Mouse (Mus musculus) CH12.LX (cell line): ENCODE results near the gene 1700017B05Rik. TPM values are rescaled to one million over a fixed set of nuclear protein-coding genes. Genes with fewer than 3 reads are reported as not detected.

Source experiments
- DNase-seq: peaks from one replicate; pipeline ENCODE4 v3.0.0-alpha.2; 2013; ENCODE audit errors: extremely low read depth
- H3K27ac ChIP-seq: 2 replicates; pipeline ENCODE4 v1.5.1; 2012; ENCODE audit warnings: low read depth, mild to moderate bottlenecking, control low read depth, moderate library complexity; ENCODE audit not compliant: insufficient read depth
- H3K27me3 ChIP-seq: replicated peaks from 2 replicates; pipeline ENCODE3; 2012; ENCODE audit warnings: inconsistent platforms
- H3K36me3 ChIP-seq, 2 experiments: replicated peaks in 1 of 2; 2 replicates each; pipeline versions ENCODE3 to v1.6.1; 2012; ENCODE audit warnings: inconsistent platforms in 1 of 2, low read length in 1 of 2, mild to moderate bottlenecking in 1 of 2, mixed read lengths in 1 of 2, moderate library complexity in 1 of 2; ENCODE audit not compliant: control insufficient read depth in 1 of 2, insufficient read depth in 1 of 2
- H3K4me1 ChIP-seq, 2 experiments: 2 replicates each; pipeline ENCODE4 v1.6.1; 2012; ENCODE audit warnings: inconsistent platforms in 1 of 2, moderate library complexity in 1 of 2; ENCODE audit not compliant: insufficient read depth in 2 of 2, control insufficient read depth in 1 of 2
- H3K4me2 ChIP-seq: 2 replicates; pipeline ENCODE4 v1.6.1; 2012; ENCODE audit warnings: low read depth, mild to moderate bottlenecking, control low read depth; ENCODE audit not compliant: poor library complexity, insufficient read depth, severe bottlenecking
- H3K4me3 ChIP-seq, 3 experiments: fragments of 150-350 bp in 1 of 3; sonication (generic) in 1 of 3; replicated peaks in 1 of 3; 2 replicates each; pipeline versions ENCODE3 to v1.5.1; 2011 to 2012; ENCODE audit warnings: low read depth in 2 of 3, low read length in 2 of 3, mild to moderate bottlenecking in 2 of 3, moderate library complexity in 2 of 3, control low read depth in 1 of 3, improper control_type of control experiment in 1 of 3, inconsistent platforms in 1 of 3, mixed read lengths in 1 of 3; ENCODE audit not compliant: poor library complexity in 1 of 3
- H3K79me2 ChIP-seq: replicated peaks from 2 replicates; pipeline ENCODE4 v1.6.1; 2012; ENCODE audit warnings: mild to moderate bottlenecking, moderate library complexity; ENCODE audit not compliant: control insufficient read depth, poor library complexity, insufficient read depth, severe bottlenecking; ENCODE audit errors: extremely low read depth
- H3K9ac ChIP-seq: 2 replicates; pipeline ENCODE4 v1.6.1; 2012; ENCODE audit warnings: low read depth, mild to moderate bottlenecking, control low read depth, moderate library complexity; ENCODE audit not compliant: insufficient read depth
- H3K9me3 ChIP-seq: replicated peaks from 2 replicates; pipeline ENCODE3; 2012; ENCODE audit warnings: low read length, inconsistent platforms, mixed read lengths
- BHLHE40 ChIP-seq: IDR thresholded peaks from 2 replicates; pipeline ENCODE4 v1.6.1; 2011; ENCODE audit warnings: mild to moderate bottlenecking, low read depth, low read length, improper control_type of control experiment
- CHD1 ChIP-seq: IDR thresholded peaks from 2 replicates; pipeline ENCODE4 v1.6.1; 2012; ENCODE audit warnings: low read depth, low read length, improper control_type of control experiment, inconsistent platforms
- CHD2 ChIP-seq: IDR thresholded peaks from 2 replicates; pipeline ENCODE4 v1.6.1; 2011; ENCODE audit warnings: low read length, improper control_type of control experiment
- ELF1 ChIP-seq: IDR thresholded peaks from 2 replicates; pipeline ENCODE4 v1.6.1; 2014; ENCODE audit warnings: low read depth, mild to moderate bottlenecking, inconsistent platforms, low read length, improper control_type of control experiment
- EP300 ChIP-seq: IDR thresholded peaks from 2 replicates; pipeline ENCODE4 v1.6.1; 2011; ENCODE audit warnings: low read length, improper control_type of control experiment
- GABPA ChIP-seq: IDR thresholded peaks from 2 replicates; pipeline ENCODE4 v1.6.1; 2012; ENCODE audit warnings: low read depth, low read length, improper control_type of control experiment, inconsistent platforms; ENCODE audit not compliant: insufficient replicate concordance
- HCFC1 ChIP-seq: IDR thresholded peaks from 2 replicates; pipeline ENCODE4 v1.6.1; 2012; ENCODE audit warnings: low read depth, mild to moderate bottlenecking, inconsistent platforms, low read length, improper control_type of control experiment
- IRF4 ChIP-seq: IDR thresholded peaks from 2 replicates; pipeline ENCODE4 v1.6.1; 2014; ENCODE audit warnings: low read depth, mild to moderate bottlenecking, inconsistent platforms, low read length, improper control_type of control experiment
- JUN ChIP-seq: IDR thresholded peaks from 2 replicates; pipeline ENCODE4 v1.6.1; 2011; ENCODE audit warnings: low read depth, mild to moderate bottlenecking, low read length, improper control_type of control experiment, moderate library complexity; ENCODE audit not compliant: insufficient read depth
- JUND ChIP-seq: conservative IDR thresholded peaks from 2 replicates; pipeline ENCODE4 v1.6.1; 2011; ENCODE audit warnings: low read depth, low read length, improper control_type of control experiment
- KAT2A ChIP-seq: IDR thresholded peaks from 2 replicates; pipeline ENCODE4 v1.6.1; 2012; ENCODE audit warnings: low read length, improper control_type of control experiment, inconsistent platforms; ENCODE audit not compliant: insufficient replicate concordance
- MAFK ChIP-seq: IDR thresholded peaks from 2 replicates; pipeline ENCODE4 v1.6.1; 2011; ENCODE audit warnings: low read length, improper control_type of control experiment; ENCODE audit not compliant: insufficient replicate concordance
- MAX ChIP-seq: IDR thresholded peaks from 2 replicates; pipeline ENCODE4 v1.6.1; 2011; ENCODE audit warnings: low read length, improper control_type of control experiment
- MAZ ChIP-seq: IDR thresholded peaks from 2 replicates; pipeline ENCODE4 v1.6.1; 2012; ENCODE audit warnings: low read depth, mild to moderate bottlenecking, inconsistent platforms, low read length, improper control_type of control experiment, moderate library complexity
- MEF2A ChIP-seq: IDR thresholded peaks from 2 replicates; pipeline ENCODE4 v1.6.1; 2014; ENCODE audit warnings: low read depth, mild to moderate bottlenecking, inconsistent platforms, low read length, improper control_type of control experiment, borderline replicate concordance
- MXI1 ChIP-seq: IDR thresholded peaks from 2 replicates; pipeline ENCODE4 v1.6.1; 2011; ENCODE audit warnings: mild to moderate bottlenecking, low read depth, low read length, improper control_type of control experiment
- NELFE ChIP-seq: IDR thresholded peaks from 2 replicates; pipeline ENCODE4 v1.6.1; 2011; ENCODE audit warnings: low read depth, low read length, improper control_type of control experiment
- PAX5 ChIP-seq: IDR thresholded peaks from 2 replicates; pipeline ENCODE4 v1.6.1; 2012; ENCODE audit warnings: low read length, inconsistent platforms, mixed read lengths
- POLR2A ChIP-seq: IDR thresholded peaks from 2 replicates; pipeline ENCODE4 v1.6.1; 2011; ENCODE audit warnings: low read depth, mild to moderate bottlenecking, improper control_type of control experiment, low read length
- POLR2AphosphoS2 ChIP-seq: IDR thresholded peaks from 2 replicates; pipeline ENCODE4 v1.6.1; 2011; ENCODE audit warnings: low read depth, low read length, improper control_type of control experiment
- RAD21 ChIP-seq: IDR thresholded peaks from 2 replicates; pipeline ENCODE4 v1.6.1; 2011; ENCODE audit warnings: low read depth, mild to moderate bottlenecking, low read length, improper control_type of control experiment, moderate library complexity
- RCOR1 ChIP-seq: conservative IDR thresholded peaks from 2 replicates; pipeline ENCODE4 v1.6.1; 2012; ENCODE audit warnings: low read depth, mild to moderate bottlenecking, inconsistent platforms, low read length, improper control_type of control experiment
- SIN3A ChIP-seq: IDR thresholded peaks from 2 replicates; pipeline ENCODE4 v1.6.1; 2012; ENCODE audit warnings: low read length, improper control_type of control experiment, inconsistent platforms
- SMC3 ChIP-seq: IDR thresholded peaks from 2 replicates; pipeline ENCODE4 v1.6.1; 2011; ENCODE audit warnings: low read depth, low read length, improper control_type of control experiment
- TBP ChIP-seq: conservative IDR thresholded peaks from 2 replicates; pipeline ENCODE4 v1.6.1; 2011; ENCODE audit warnings: low read depth, low read length, improper control_type of control experiment
- TCF12 ChIP-seq: IDR thresholded peaks from 2 replicates; pipeline ENCODE4 v1.6.1; 2014; ENCODE audit warnings: low read depth, mild to moderate bottlenecking, inconsistent platforms, low read length, improper control_type of control experiment
- UBTF ChIP-seq: IDR thresholded peaks from 2 replicates; pipeline ENCODE4 v1.6.1; 2012; ENCODE audit warnings: low read depth, mild to moderate bottlenecking, inconsistent platforms, low read length, improper control_type of control experiment, moderate library complexity
- USF1 ChIP-seq: IDR thresholded peaks from 2 replicates; pipeline ENCODE4 v1.6.1; 2014; ENCODE audit warnings: low read depth, mild to moderate bottlenecking, inconsistent platforms, low read length, improper control_type of control experiment
- USF2 ChIP-seq: conservative IDR thresholded peaks from 2 replicates; pipeline ENCODE4 v1.6.1; 2011; ENCODE audit warnings: low read depth, low read length, improper control_type of control experiment
- ZC3H11A ChIP-seq: IDR thresholded peaks from 2 replicates; pipeline ENCODE4 v1.6.1; 2012; ENCODE audit warnings: low read depth, mild to moderate bottlenecking, inconsistent platforms, low read length, improper control_type of control experiment
- ZKSCAN1 ChIP-seq: IDR thresholded peaks from 2 replicates; pipeline ENCODE4 v1.6.1; 2012; ENCODE audit warnings: low read depth, inconsistent platforms, low read length, improper control_type of control experiment, borderline replicate concordance
- ZMIZ1 ChIP-seq: IDR thresholded peaks from 2 replicates; pipeline ENCODE4 v1.6.1; 2012; ENCODE audit warnings: low read depth, mild to moderate bottlenecking, inconsistent platforms, low read length, improper control_type of control experiment
- ZNF384 ChIP-seq: IDR thresholded peaks from 2 replicates; pipeline ENCODE4 v1.6.1; 2012; ENCODE audit warnings: low read depth, low read length, improper control_type of control experiment, inconsistent platforms
- dilution Hi-C: fragments of 300-500 bp; cut with MboI; formaldehyde crosslinking; loops from 2 replicates; pipeline ENCODE4 v1.14.3; 2020; ENCODE audit warnings: low sequenced_read_pairs; ENCODE audit not compliant: extremely low pct_unique_long_range_greater_than_20kb, extremely low pct_ligation_motif_present
- in situ Hi-C: fragments of 300-500 bp; cut with MboI; formaldehyde crosslinking; loops from 3 replicates; pipeline ENCODE4 v1.14.3; 2019; ENCODE audit warnings: low sequenced_read_pairs, low pct_ligation_motif_present, low pct_unique_long_range_greater_than_20kb, mixed read lengths
- polyA plus RNA-seq: library from polyadenylated mRNA; unstranded; fragments of >175 nt; gene quantifications from 2 replicates; pipeline ENCODE4 v1.2.1, GENCODE M21; 2012; ENCODE audit warnings: low read depth; ENCODE audit not compliant: insufficient read length
- total RNA-seq, 2 experiments: library from RNA; depleted of rRNA; stranded (reverse); fragments of 300-350 nt in 1 of 2; fragments of >200 nt in 1 of 2; gene quantifications; 2 replicates each; pipeline ENCODE4 v1.2.3; 2012 to 2014

The 1700017B05Rik gene
- total and polyA plus RNA-seq, 3 experiments, result 26.4 to 56.0 (median 38.6) TPM

GRCm38 (mm10) chr9:57279441-57279840 lies 17.0 kb upstream of the 1700017B05Rik start:
- H3K27ac ChIP-seq, result no peak overlapping the region
- DNase-seq, result no peak
- H3K4me2 ChIP-seq, result no peak overlapping the region
- H3K4me3 ChIP-seq, result no peak overlapping the region
- no peaks in the 10 kb centered on the region for H3K27me3 ChIP-seq
- in situ Hi-C loops, result loop anchor here (5.0 kb wide), 1 partner anchor 33 kb away; no protein-coding TSS in a partner anchor
- H3K36me3 ChIP-seq, result no peaks in the 10 kb centered on the region
- TF ChIP-seq SMC3 (no peak), UBTF (no peak), POLR2AphosphoS2 (no peak), KAT2A (no peak), ZMIZ1 (no peak), RCOR1 (no peak), USF2 (no peak), MAX (no peak), HCFC1 (no peak)
- TF ChIP-seq, all 38 proteins: peak for 0
- dilution Hi-C loops, result no loop called here
- Histone ChIP-seq H3K9me3 (no peaks in the 10 kb centered on the region), H3K9ac (no peak overlapping the region), H3K79me2 (no peaks in the 10 kb centered on the region), H3K4me1 (peaks cover 35 to 75% of the 10 kb centered on the region in 2 experiments)

GRCm38 (mm10) chr9:57278268-57278667 lies 15.9 kb upstream of the 1700017B05Rik start:
- H3K9ac ChIP-seq, result no peak overlapping the region
- H3K4me2 ChIP-seq, result peak overlapping the region; percentile 17; the same call in 1 of the 2 replicates
- no peaks in the 10 kb centered on the region for H3K79me2 ChIP-seq
- no peaks in the 10 kb centered on the region for H3K36me3 ChIP-seq
- H3K9me3 ChIP-seq, result no peaks in the 10 kb centered on the region
- in situ Hi-C loops, result loop anchor here (5.0 kb wide), 1 partner anchor 34 kb away; no protein-coding TSS in a partner anchor
- no peaks in the 10 kb centered on the region for H3K27me3 ChIP-seq
- H3K4me1 ChIP-seq, result peaks cover 37 to 85% of the 10 kb centered on the region in 2 experiments
- H3K27ac ChIP-seq, result peak overlapping the region; percentile 38
- no peak overlapping the region for H3K4me3 ChIP-seq
- dilution Hi-C loops, result no loop called here
- peak; percentile 62 for DNase-seq
- no peak for TF ChIP-seq USF2
- TF ChIP-seq NELFE, result no peak
- TF ChIP-seq MEF2A, result peak; percentile 58; the same call in 1 of the 2 replicates
- no peak for TF ChIP-seq ZNF384
- TF ChIP-seq BHLHE40, result peak; percentile 51
- TF ChIP-seq RAD21, result no peak; the same call in 1 of the 2 replicates
- TF ChIP-seq MAX, result no peak; the same call in none of the 2 replicates
- TF ChIP-seq USF1, result no peak
- no peak; the same call in 1 of the 2 replicates for TF ChIP-seq POLR2A
- TF ChIP-seq EP300, result peak; percentile 83
- TF ChIP-seq GABPA, result no peak
- TF ChIP-seq TCF12, result peak; percentile 90
- peak; percentile 70 for TF ChIP-seq IRF4
- TF ChIP-seq POLR2AphosphoS2, result no peak
- no peak for TF ChIP-seq UBTF
- TF ChIP-seq HCFC1, result no peak
- TF ChIP-seq SMC3, result no peak
- no peak for TF ChIP-seq ZKSCAN1
- TF ChIP-seq CHD1, result 0 out of 2 replicates have a peak, but pooled peaks have one; percentile 48
- TF ChIP-seq JUN, result no peak
- peak; percentile 61; the same call in 1 of the 2 replicates for TF ChIP-seq CHD2
- TF ChIP-seq KAT2A, result no peak
- TF ChIP-seq ZC3H11A, result no peak
- no peak for TF ChIP-seq SIN3A
- TF ChIP-seq ELF1, result peak; percentile 46
- TF ChIP-seq TBP, result 0 out of 2 replicates have a peak, but pooled peaks have one; percentile 36
- TF ChIP-seq MAZ, result 0 out of 2 replicates have a peak, but pooled peaks have one; percentile 42
- no peak for TF ChIP-seq JUND
- TF ChIP-seq PAX5, result no peak
- TF ChIP-seq MXI1, result no peak
- TF ChIP-seq MAFK, result no peak
